18 mouse cellular contexts compared by ENCODE assay signal in the genomic region with DNA sequence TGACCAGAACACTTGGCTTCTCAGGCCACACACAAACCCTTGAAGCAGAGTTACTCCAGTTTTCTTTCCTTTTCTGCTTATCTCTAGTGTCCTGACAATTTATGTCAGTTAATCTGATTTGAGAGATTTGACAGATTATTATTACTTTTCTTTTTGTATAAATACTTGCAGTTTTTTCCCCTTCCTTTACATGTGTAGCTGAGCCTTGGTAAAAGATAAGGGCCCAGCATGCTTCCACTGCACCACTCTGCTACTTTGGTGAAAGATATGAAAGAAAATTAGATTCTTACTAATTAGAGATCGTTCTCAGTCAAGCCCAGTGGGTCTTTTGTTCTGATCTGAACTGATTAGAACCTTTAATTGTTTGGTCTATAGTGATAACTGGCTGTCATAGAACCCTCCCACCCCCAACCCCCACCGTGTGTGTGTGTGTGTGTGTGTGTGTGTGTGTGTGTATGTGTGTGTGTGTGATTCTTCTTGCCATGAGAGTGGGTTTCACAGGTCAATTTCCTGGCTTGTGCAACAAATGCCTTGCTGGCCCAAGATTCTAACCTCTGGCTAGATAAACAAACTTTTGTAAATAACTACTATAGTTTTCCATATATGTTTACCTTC.
"Had no signal": no experiment of that assay in that cellular context is flagged by ENCODE, and none has a peak within 500 bp of the region (broad histone marks: within the 10 kb centered on the region; RNA-seq: fewer than 3 reads in every experiment).

No protein-coding gene starts in this region.

- H3K4me1 ChIP-seq: kidney, embryonic 15.5 days; limb, embryonic 10.5 days; midbrain, embryonic 12.5 days; neural tube, embryonic 13.5 days had no signal

- H3K4me3 ChIP-seq: kidney, embryonic 15.5 days; limb, embryonic 10.5 days; megakaryocyte, embryonic 14.5 days; midbrain, embryonic 12.5 days; neural tube, embryonic 13.5 days had no signal

- H3K27me3 ChIP-seq: kidney, embryonic 15.5 days; megakaryocyte, embryonic 14.5 days; midbrain, embryonic 12.5 days; neural tube, embryonic 13.5 days had no signal

- H3K27ac ChIP-seq: kidney, embryonic 15.5 days; limb, embryonic 10.5 days; midbrain, embryonic 12.5 days; neural tube, embryonic 13.5 days had no signal

- H3K9me3 ChIP-seq: kidney, embryonic 15.5 days; limb, embryonic 10.5 days; neural tube, embryonic 13.5 days had no signal

- DNase-seq: kidney, adult 2 months; kidney, postnatal 25 days; layer of hippocampus, adult 9-11 months; layer of hippocampus, postnatal 36 days; lung, adult 2 months; lung, postnatal 4 days; right cerebral cortex, adult 18-20 months; right cerebral cortex, postnatal 25 days; thymus, adult 2 months; thymus, postnatal 25 days had no signal

- H3K9ac ChIP-seq: kidney, embryonic 15.5 days; midbrain, embryonic 12.5 days; neural tube, embryonic 13.5 days had no signal

- ATAC-seq: intestine, embryonic 16.5 days; lung, postnatal 0 days; midbrain, embryonic 16.5 days had no signal

- H3K4me2 ChIP-seq: kidney, embryonic 15.5 days; midbrain, embryonic 12.5 days; neural tube, embryonic 13.5 days had no signal
